Mouse (Mus musculus): Measurements from ENCODE around the gene Gm4791.

The Gm4791 gene

GRCm38 (mm10) chr9:46998338-46998791 lies at the start of gene Gm4791:
TSS of gene Gm4791 (plus strand) at chr9:46998741.
- DNase-seq (ENCODE audit: low spot score in 2 of 2), result no peak

DNA sequence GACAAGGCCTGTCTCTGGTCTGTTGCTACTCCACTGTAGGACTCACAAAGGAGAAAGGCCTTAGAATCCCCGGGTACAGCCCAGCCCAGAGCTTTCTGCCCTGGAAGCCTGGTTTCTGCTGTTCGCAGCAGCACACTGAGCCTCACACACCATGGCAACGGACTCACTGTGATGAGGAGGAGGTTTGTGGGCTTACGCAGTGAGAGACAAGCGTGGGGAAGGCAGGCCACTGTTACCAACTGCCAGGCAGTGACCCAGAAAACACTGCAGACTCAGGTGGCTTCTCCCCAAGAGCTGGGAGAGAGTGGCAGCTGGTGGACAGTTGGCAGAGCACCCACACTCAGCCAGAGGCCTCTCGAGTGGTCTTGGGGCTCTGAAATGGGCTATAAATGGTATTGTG lies 42.3 kb upstream of the Gm4791 start:
- peak; percentile 61 to 75 for DNase-seq (ENCODE audit: low spot score in 2 of 2)

DNA sequence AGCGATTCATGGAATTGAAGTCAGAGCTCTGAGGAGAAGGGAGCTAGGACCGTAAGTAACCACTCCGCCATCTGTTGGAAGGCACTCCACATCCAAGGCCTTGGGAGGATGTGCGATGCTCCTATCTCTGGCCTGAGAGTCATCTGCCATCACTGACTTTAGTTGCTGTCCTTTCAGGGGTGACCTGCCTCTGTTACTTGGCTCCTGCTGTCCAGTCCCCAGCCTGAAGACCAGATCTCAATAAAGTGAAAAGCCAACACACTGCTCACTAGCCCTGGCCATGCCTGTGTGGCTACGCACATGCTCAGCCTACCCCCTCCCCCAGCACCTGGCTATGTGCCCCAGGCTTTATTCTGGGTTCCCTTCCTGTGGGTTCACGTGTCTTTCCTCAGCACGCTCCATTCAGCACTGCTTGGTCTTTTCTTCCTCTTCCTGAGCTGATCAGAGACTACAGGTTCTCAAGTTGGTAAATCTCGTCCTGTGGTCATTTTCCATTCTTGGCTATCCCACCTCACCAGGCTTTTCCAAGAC lies 41.1 kb upstream of the Gm4791 start:
- no peak for DNase-seq (ENCODE audit: low spot score in 2 of 2)

- no peak for DNase-seq (ENCODE audit: low spot score in 2 of 2)
These were observed 32.5 kb upstream of the Gm4791 start for GRCm38 (mm10) chr9:46966028-46966427.

DNA sequence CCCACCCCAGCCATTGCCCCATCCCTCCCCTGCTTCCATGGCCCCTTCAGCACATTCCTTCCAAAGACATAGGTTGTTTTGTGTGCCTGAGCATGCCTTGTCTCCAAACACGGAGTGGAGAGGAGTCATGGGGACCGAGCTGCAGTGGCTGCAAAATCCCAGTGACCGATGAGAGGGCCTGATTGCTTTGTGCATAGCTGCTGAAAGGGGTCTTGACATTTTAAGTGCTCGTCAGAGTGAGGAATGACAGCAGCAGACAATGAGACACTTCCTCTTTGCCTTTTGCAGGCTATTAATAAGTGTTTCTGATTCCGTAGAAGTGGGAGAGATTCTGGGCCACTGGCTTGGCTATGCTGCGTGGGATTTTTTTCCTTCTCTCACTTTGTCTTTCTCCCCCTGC lies 29.6 kb upstream of the Gm4791 start:
- no peak for DNase-seq (ENCODE audit: low spot score in 2 of 2)

- no peak for DNase-seq (ENCODE audit: low spot score in 2 of 2)
These were observed 29.1 kb upstream of the Gm4791 start for GRCm38 (mm10) chr9:46969406-46969805.

- no peak for DNase-seq (ENCODE audit: low spot score in 2 of 2)
These were observed 19.7 kb upstream of the Gm4791 start for GRCm38 (mm10) chr9:46978806-46979205.

- no peak for DNase-seq (ENCODE audit: low spot score in 2 of 2)
These were observed 18.4 kb upstream of the Gm4791 start for GRCm38 (mm10) chr9:46980111-46980510.

- no peak for DNase-seq (ENCODE audit: low spot score in 2 of 2)
These were observed 15.1 kb upstream of the Gm4791 start for GRCm38 (mm10) chr9:46983471-46983870.

GRCm38 (mm10) chr9:47041569-47041968 lies 43.0 kb downstream of the Gm4791 start:
- DNase-seq (ENCODE audit: low spot score in 2 of 2), result no peak
